Comparison of ENCODE assay signal across 8 mouse cellular contexts in the genomic region with DNA sequence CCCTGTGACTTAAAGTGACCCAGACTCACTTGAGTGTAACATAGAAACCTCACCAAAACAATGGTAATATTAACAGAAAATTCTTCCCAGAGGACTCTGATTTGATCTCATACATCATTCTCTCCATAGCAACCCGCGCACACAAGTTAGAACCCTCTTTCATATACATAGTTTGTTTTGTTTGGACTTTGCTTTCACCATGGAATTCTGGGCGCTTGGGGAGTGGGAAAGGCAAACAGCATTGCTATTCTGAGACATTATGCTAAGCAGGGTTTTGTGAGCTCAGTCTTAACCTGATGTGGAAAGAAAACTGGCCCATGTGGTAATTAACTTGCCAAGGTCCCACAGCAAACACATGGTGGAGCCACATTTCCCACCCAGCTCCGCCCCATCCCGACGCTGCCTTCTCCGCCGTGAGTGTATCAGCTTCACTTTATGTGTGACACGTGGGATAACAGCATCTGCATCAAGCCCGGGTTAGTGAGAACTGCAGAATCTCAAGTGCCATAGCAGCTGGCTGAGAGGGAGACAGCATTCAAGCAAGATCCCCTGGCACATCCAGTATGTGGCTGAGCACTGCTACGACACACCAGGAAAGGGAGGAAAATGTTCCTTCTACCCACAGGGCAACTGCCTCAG. TPM values are rescaled to one million over a fixed set of nuclear protein-coding genes. Genes with fewer than 3 reads are reported as not detected.
DNase-seq lines count a peak whose midpoint lies in the region; ATAC-seq and TF ChIP-seq lines count a peak whose summit lies in the region.

No protein-coding gene starts in this region.

- peak overlapping the region; percentile 35; the same call in 1 of the 2 replicates for H3K4me2 ChIP-seq in lung, embryonic 14.5 days
- peak overlapping the region; percentile 56 for H3K4me2 ChIP-seq in heart, embryonic 16.5 days (ENCODE audit: low read depth, low read length)
- H3K4me2 ChIP-seq in liver, embryonic 14.5 days (ENCODE audit: low read depth), result peak overlapping the region; percentile 32
- no peak overlapping the region; the same call in 1 of the 2 replicates for H3K4me2 ChIP-seq in stomach, embryonic 14.5 days (replicated peaks; ENCODE audit: low read depth, low read length)

- ATAC-seq in lung, embryonic 14.5 days (ENCODE audit: insufficient read depth), result peak; percentile 29; the same call in 1 of the 2 replicates
- ATAC-seq in heart, embryonic 16.5 days (replicated peaks; ENCODE audit: extremely low read depth, insufficient read depth, low FRiP score), result 0 out of 2 replicates have a peak, but pooled peaks have one; percentile 35
- no peak for ATAC-seq in liver, embryonic 14.5 days (ENCODE audit: insufficient read depth)
- ATAC-seq in stomach, embryonic 14.5 days (ENCODE audit: insufficient number of reproducible peaks, insufficient read depth, low FRiP score, low read depth), result 0 out of 2 replicates have a peak, but pooled peaks have one; percentile 20

- H3K36me3 ChIP-seq in lung, embryonic 14.5 days (ENCODE audit: insufficient read depth), result no peaks in the 10 kb centered on the region
- no peaks in the 10 kb centered on the region for H3K36me3 ChIP-seq in heart, embryonic 16.5 days (ENCODE audit: control insufficient read depth, insufficient read depth)
- no peaks in the 10 kb centered on the region for H3K36me3 ChIP-seq in liver, embryonic 14.5 days (replicated peaks; ENCODE audit: control insufficient read depth, insufficient read depth, low read depth)
- no peaks in the 10 kb centered on the region for H3K36me3 ChIP-seq in stomach, embryonic 14.5 days (ENCODE audit: control insufficient read depth, insufficient read depth, low read length)

- WGBS in lung, embryonic 14.5 days, result 27% methylated on average over 11 of the region's 11 CpGs
- 21% methylated on average over 11 of the region's 11 CpGs for WGBS in heart, embryonic 16.5 days
- WGBS in liver, embryonic 14.5 days (ENCODE audit: insufficient replicate concordance), result 24% methylated on average over 11 of the region's 11 CpGs
- 22% methylated on average over 11 of the region's 11 CpGs for WGBS in stomach, embryonic 14.5 days

- no peaks in the 10 kb centered on the region for H3K27me3 ChIP-seq in lung, embryonic 14.5 days (ENCODE audit: insufficient read depth, low read length)
- H3K27me3 ChIP-seq in heart, embryonic 16.5 days (ENCODE audit: control insufficient read depth, insufficient read depth, low read length), result no peaks in the 10 kb centered on the region
- no peaks in the 10 kb centered on the region for H3K27me3 ChIP-seq in liver, embryonic 14.5 days (ENCODE audit: control insufficient read depth, insufficient read depth, low read length)
- no peaks in the 10 kb centered on the region for H3K27me3 ChIP-seq in stomach, embryonic 14.5 days (ENCODE audit: control insufficient read depth, insufficient read depth, low read length)

- no peak overlapping the region for H3K4me3 ChIP-seq in lung, embryonic 14.5 days (ENCODE audit: low read depth, low read length)
- H3K4me3 ChIP-seq in heart, embryonic 16.5 days (ENCODE audit: low read length), result peak overlapping the region; percentile 15; the same call in 1 of the 2 replicates
- H3K4me3 ChIP-seq in liver, embryonic 14.5 days (ENCODE audit: insufficient read depth in 1 of 2, low read depth in 2 of 2, low read length in 2 of 2), result no peak overlapping the region
- H3K4me3 ChIP-seq in stomach, embryonic 14.5 days (ENCODE audit: low read depth, low read length), result no peak overlapping the region

- DNase-seq in lung, embryonic 14.5 days, result no peak
- DNase-seq in lung, adult 18-20 months, result no peak
- no peak for DNase-seq in liver, embryonic 14.5 days (ENCODE audit: low read depth in 3 of 3, low spot score in 3 of 3)
- no peak for DNase-seq in cerebellum, adult 9-11 months
- DNase-seq in urinary bladder, postnatal 14 days (ENCODE audit: low spot score), result no peak
- no peak for DNase-seq in T-cell, adult 2 months (ENCODE audit: low spot score)

- H3K9ac ChIP-seq in lung, embryonic 14.5 days, result no peak overlapping the region; the same call in 1 of the 2 replicates
- peak overlapping the region; percentile 42 for H3K9ac ChIP-seq in heart, embryonic 16.5 days (ENCODE audit: low read length)
- no peak overlapping the region for H3K9ac ChIP-seq in liver, embryonic 14.5 days (replicated peaks)
- H3K9ac ChIP-seq in stomach, embryonic 14.5 days (replicated peaks; ENCODE audit: low read depth, low read length), result no peak overlapping the region

- no peaks in the 10 kb centered on the region for H3K9me3 ChIP-seq in lung, embryonic 14.5 days (ENCODE audit: low read depth, low read length)
- no peaks in the 10 kb centered on the region for H3K9me3 ChIP-seq in heart, embryonic 16.5 days (replicated peaks; ENCODE audit: control insufficient read depth, low read length)
- no peaks in the 10 kb centered on the region for H3K9me3 ChIP-seq in liver, embryonic 14.5 days (ENCODE audit: control insufficient read depth, low read length)
- no peaks in the 10 kb centered on the region for H3K9me3 ChIP-seq in stomach, embryonic 14.5 days (ENCODE audit: control insufficient read depth, low read depth, low read length)

- no peak for TF ChIP-seq EP300 in liver, embryonic 14.5 days (IDR thresholded peaks at IDR 0.05; ENCODE audit: low read depth)

- H3K27ac ChIP-seq in lung, embryonic 14.5 days (ENCODE audit: low read depth), result no peak overlapping the region
- H3K27ac ChIP-seq in heart, embryonic 16.5 days (ENCODE audit: low read length), result peak overlapping the region; percentile 37; the same call in 1 of the 2 replicates
- no peak overlapping the region for H3K27ac ChIP-seq in liver, embryonic 14.5 days
- no peak overlapping the region; the same call in 1 of the 2 replicates for H3K27ac ChIP-seq in stomach, embryonic 14.5 days (ENCODE audit: low read length)

- no peak for TF ChIP-seq CTCF in lung, embryonic 14.5 days (IDR thresholded peaks at IDR 0.05; ENCODE audit: low read depth)
- TF ChIP-seq CTCF in liver, embryonic 14.5 days (IDR thresholded peaks at IDR 0.05; ENCODE audit: low read depth), result no peak

- no peaks in the 10 kb centered on the region; the same call in 1 of the 2 replicates for H3K4me1 ChIP-seq in lung, embryonic 14.5 days (ENCODE audit: insufficient read depth)
- H3K4me1 ChIP-seq in heart, embryonic 16.5 days (ENCODE audit: control insufficient read depth, insufficient read depth, low read length), result peaks cover 27% of the 10 kb centered on the region
- peaks cover 0 to 4% of the 10 kb centered on the region in 2 experiments; a peak in 2 of 4 replicates for H3K4me1 ChIP-seq in liver, embryonic 14.5 days (replicated peaks; ENCODE audit: control insufficient read depth in 2 of 2, insufficient read depth in 2 of 2, low read length in 1 of 2)
- H3K4me1 ChIP-seq in stomach, embryonic 14.5 days (ENCODE audit: control insufficient read depth, insufficient read depth, low read length), result peaks cover 7% of the 10 kb centered on the region; the same call in 1 of the 2 replicates

RNA-seq across cellular contexts. Expression of a gene that starts 7.3 kb away (rescaled TPM):
- 6.4 and 9.7 TPM in 2 replicates for polyA plus RNA-seq in lung, embryonic 14.5 days (2014; fragmentation: Nextera tagmentation; extraction: Ambion mirVana)
- 14.3 and 14.7 TPM in 2 replicates for polyA plus RNA-seq in heart, embryonic 16.5 days (2015; fragmentation: Nextera tagmentation; extraction: Ambion mirVana)
- 1.9 and 3.0 TPM in 2 replicates for polyA plus RNA-seq in liver, embryonic 14.5 days (2012; rRNA removed)
- 2.6 and 3.6 TPM in 2 replicates for polyA plus RNA-seq in liver, embryonic 14.5 days (2014; fragmentation: Nextera tagmentation; extraction: Ambion mirVana)
- 19.5 and 22.0 TPM in 2 replicates for polyA plus RNA-seq in stomach, embryonic 14.5 days (2014; fragmentation: Nextera tagmentation; extraction: Ambion mirVana)
